Mouse (Mus musculus) hematopoietic multipotent progenitor cell, adult 10-12 weeks (in vitro differentiated cells): Measurements from ENCODE around the gene Esp24. TPM values are rescaled to one million over a fixed set of nuclear protein-coding genes. Genes with fewer than 3 reads are reported as not detected.

Experiments
- polyA plus RNA-seq: library from polyadenylated mRNA; stranded (reverse); fragments of >175 nt; gene quantifications from 2 replicates; pipeline ENCODE4 v1.2.3, GENCODE M21; 2012; ENCODE audit warnings: low replicate concordance

Esp24 gene
- not detected in 2 replicates for polyA plus RNA-seq

DNA sequence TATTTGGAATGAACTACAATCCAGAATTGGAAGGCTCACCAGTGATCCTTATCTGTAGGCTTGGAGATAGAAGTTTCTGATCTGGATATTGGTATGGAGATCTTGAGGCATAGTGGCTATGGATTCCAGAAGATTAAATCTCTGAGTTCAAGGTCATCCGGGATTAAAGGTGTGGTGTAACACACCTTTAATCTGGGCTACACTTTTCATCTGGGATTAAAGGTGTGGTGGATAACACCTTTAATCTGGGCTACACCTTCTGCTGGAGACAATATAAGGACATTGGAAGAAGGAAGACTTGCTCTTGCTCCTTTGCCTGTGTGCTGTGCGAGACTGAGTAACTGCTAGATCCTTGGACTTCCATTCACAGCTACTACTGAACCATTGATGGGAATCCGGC is at the start of gene Esp24:
Gene Esp24, plus strand, starts transcription at position 301 of the 400 bp plus-strand sequence.

DNA sequence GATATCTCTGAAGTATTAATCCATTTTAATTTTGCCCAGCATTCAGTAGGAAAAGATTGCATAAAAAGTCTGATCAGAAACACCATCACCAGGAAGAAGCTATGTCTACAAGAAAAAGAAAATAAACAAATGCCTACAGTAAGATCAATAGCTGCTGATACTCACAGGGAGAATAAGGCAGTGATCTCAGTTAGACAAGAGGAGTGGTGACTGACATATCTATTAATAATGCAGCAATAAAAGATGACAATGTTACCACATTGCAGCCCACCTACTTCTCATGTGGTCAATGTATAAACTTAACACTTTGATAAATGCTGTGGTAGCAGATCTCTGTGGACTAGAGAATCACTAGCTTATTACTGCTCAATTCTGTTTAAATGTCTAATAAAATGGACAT is 6.7 kb downstream of the Esp24 start, which contains the start of gene Gm21903:
Gene Gm21903, minus strand, starts transcription at position 101 of the 400 bp plus-strand sequence.

DNA sequence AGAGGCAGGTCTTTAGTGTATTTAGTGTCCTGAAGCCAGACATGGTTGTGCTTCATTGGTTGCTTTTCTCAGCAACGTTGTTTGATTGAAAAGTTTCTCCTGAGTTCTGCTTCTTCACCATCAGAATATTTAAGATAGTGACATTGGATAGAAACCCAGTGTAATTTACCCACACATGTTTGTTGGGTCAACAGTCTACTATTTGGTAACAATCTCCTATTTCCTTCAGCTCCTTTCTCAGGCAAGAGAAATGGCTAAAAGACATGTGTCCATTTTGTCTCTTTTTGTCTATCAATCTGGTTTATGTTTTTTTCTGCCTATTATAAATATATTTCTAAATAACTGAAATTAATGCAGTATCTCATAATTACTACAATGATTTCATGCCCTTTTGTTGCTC is 40.4 kb downstream of the Esp24 start, which contains the start of gene Esp23:
Gene Esp23, minus strand, starts transcription at position 101 of the 400 bp plus-strand sequence.

Other genes starting within 250 kb of the Esp24 start
- gene Gm21903, start 6.6 kb downstream of the Esp24 start, polyA plus RNA-seq, result not detected in 2 replicates
- not detected in 2 replicates for gene Esp23, start 40.3 kb downstream of the Esp24 start, polyA plus RNA-seq
- gene Esp22, start 58.6 kb downstream of the Esp24 start, polyA plus RNA-seq, result not detected in 2 replicates